Mouse (Mus musculus): ENCODE measurements at regions not wholly inside any gene's neighbourhood (a gene's known extent, or its start where the extent isn't known, plus 50 kb on each side); places are given as distances from the start of the nearest gene placed in this dataset.

GRCm38 (mm10) chr13:73009547-73010475 is 250.5 kb upstream of the Irx4 start:
- no peak overlapping the region for H3K4me3 ChIP-seq (replicated peaks; ENCODE audit: extremely low read depth, low read depth, low read length)
- TF ChIP-seq CTCF (IDR thresholded peaks at IDR 0.05; ENCODE audit: insufficient read depth, low read length): no peak
- TF ChIP-seq POLR2A (IDR thresholded peaks at IDR 0.05; ENCODE audit: borderline replicate concordance, extremely low read depth, low read depth, low read length): no peak
- H3K4me1 ChIP-seq (ENCODE audit: control insufficient read depth, insufficient read depth, low read length): no peaks in the 10 kb centered on the region
- WGBS: 75% methylated on average over 15 of the region's 15 CpGs
- DNase-seq: no peak

GRCm38 (mm10) chr13:73019181-73019580 is 241.1 kb upstream of the Irx4 start:
- Histone ChIP-seq H3K4me3 (replicated peaks; ENCODE audit: extremely low read depth, low read depth, low read length) (no peak overlapping the region), H3K4me1 (ENCODE audit: control insufficient read depth, insufficient read depth, low read length) (no peaks in the 10 kb centered on the region)
- no peak for DNase-seq
- 81% methylated on average over 10 of the region's 10 CpGs for WGBS
- no peak for TF ChIP-seq POLR2A (IDR thresholded peaks at IDR 0.05; ENCODE audit: borderline replicate concordance, extremely low read depth, low read depth, low read length)
- no peak for TF ChIP-seq CTCF (IDR thresholded peaks at IDR 0.05; ENCODE audit: insufficient read depth, low read length)

GRCm38 (mm10) chr13:73031217-73031616 is 229.1 kb upstream of the Irx4 start:
- TF ChIP-seq POLR2A (IDR thresholded peaks at IDR 0.05; ENCODE audit: borderline replicate concordance, extremely low read depth, low read depth, low read length): no peak
- TF ChIP-seq CTCF (IDR thresholded peaks at IDR 0.05; ENCODE audit: insufficient read depth, low read length): no peak
- WGBS: 49% methylated on average over 3 of the region's 3 CpGs

GRCm38 (mm10) chr13:73033055-73033454 is 227.2 kb upstream of the Irx4 start:
- peak; percentile 51 for DNase-seq
- 32% methylated on average over 3 of the region's 3 CpGs for WGBS
- H3K4me1 ChIP-seq (ENCODE audit: control insufficient read depth, insufficient read depth, low read length): no peaks in the 10 kb centered on the region
- TF ChIP-seq POLR2A (IDR thresholded peaks at IDR 0.05; ENCODE audit: borderline replicate concordance, extremely low read depth, low read depth, low read length): no peak
- peak; percentile 73 for TF ChIP-seq CTCF (IDR thresholded peaks at IDR 0.05; ENCODE audit: insufficient read depth, low read length)
- no peak overlapping the region for H3K4me3 ChIP-seq (replicated peaks; ENCODE audit: extremely low read depth, low read depth, low read length)

More at GRCm38 (mm10) chr13:73031217-73031616, 229.1 kb upstream of the Irx4 start:
- Histone ChIP-seq H3K4me1 (ENCODE audit: control insufficient read depth, insufficient read depth, low read length) (no peaks in the 10 kb centered on the region), H3K4me3 (replicated peaks; ENCODE audit: extremely low read depth, low read depth, low read length) (no peak overlapping the region)
- DNase-seq: no peak

- 33% methylated on average over 10 of the region's 10 CpGs for WGBS
- no peaks in the 10 kb centered on the region for H3K4me1 ChIP-seq (ENCODE audit: control insufficient read depth, insufficient read depth, low read length)
- H3K4me3 ChIP-seq (replicated peaks; ENCODE audit: extremely low read depth, low read depth, low read length): no peak overlapping the region
- TF ChIP-seq CTCF (IDR thresholded peaks at IDR 0.05; ENCODE audit: insufficient read depth, low read length): no peak
- TF ChIP-seq POLR2A (IDR thresholded peaks at IDR 0.05; ENCODE audit: borderline replicate concordance, extremely low read depth, low read depth, low read length): no peak
- DNase-seq: no peak
These were observed 226.0 kb upstream of the Irx4 start for GRCm38 (mm10) chr13:73034065-73034831.

- TF ChIP-seq POLR2A (IDR thresholded peaks at IDR 0.05; ENCODE audit: borderline replicate concordance, extremely low read depth, low read depth, low read length) (no peak), CTCF (IDR thresholded peaks at IDR 0.05; ENCODE audit: insufficient read depth, low read length) (no peak)
- no peak for DNase-seq
- Histone ChIP-seq H3K4me3 (replicated peaks; ENCODE audit: extremely low read depth, low read depth, low read length) (no peak overlapping the region), H3K4me1 (ENCODE audit: control insufficient read depth, insufficient read depth, low read length) (no peaks in the 10 kb centered on the region)
- 80% methylated on average over 10 of the region's 10 CpGs for WGBS
These were observed 225.4 kb upstream of the Irx4 start for GRCm38 (mm10) chr13:73034886-73035285.

- Histone ChIP-seq H3K4me1 (ENCODE audit: control insufficient read depth, insufficient read depth, low read length) (no peaks in the 10 kb centered on the region), H3K4me3 (replicated peaks; ENCODE audit: extremely low read depth, low read depth, low read length) (no peak overlapping the region)
- TF ChIP-seq CTCF (IDR thresholded peaks at IDR 0.05; ENCODE audit: insufficient read depth, low read length): no peak
- no peak for TF ChIP-seq POLR2A (IDR thresholded peaks at IDR 0.05; ENCODE audit: borderline replicate concordance, extremely low read depth, low read depth, low read length)
- 50% methylated on average over 2 of the region's 2 CpGs for WGBS
- no peak for DNase-seq
These were observed 224.8 kb upstream of the Irx4 start for GRCm38 (mm10) chr13:73035336-73035940.

GRCm38 (mm10) chr13:73039731-73040130 is 220.5 kb upstream of the Irx4 start:
- no peaks in the 10 kb centered on the region for H3K4me1 ChIP-seq (ENCODE audit: control insufficient read depth, insufficient read depth, low read length)
- TF ChIP-seq POLR2A (IDR thresholded peaks at IDR 0.05; ENCODE audit: borderline replicate concordance, extremely low read depth, low read depth, low read length): no peak
- TF ChIP-seq CTCF (IDR thresholded peaks at IDR 0.05; ENCODE audit: insufficient read depth, low read length): no peak
- whole genome bisulfite sequencing: 76% methylated on average over 5 of the region's 5 CpGs
- no peak for DNase-seq
- H3K4me3 ChIP-seq (replicated peaks; ENCODE audit: extremely low read depth, low read depth, low read length): no peak overlapping the region

Data from lung, adult 2 months (tissue).